Mouse (Mus musculus) MEL (cell line): ENCODE measurements around the gene Mast1. TPM values are rescaled to one million over a fixed set of nuclear protein-coding genes. Genes with fewer than 3 reads are reported as not detected.
A peak's percentile ranks its signal among the peaks of the same experiment; 100 is the strongest.

ENCODE experiments used
- DNase-seq: peaks from one replicate; pipeline ENCODE4 v3.0.0; 2011; ENCODE audit warnings: low read depth, low spot score
- H3K27ac ChIP-seq: 2 replicates; pipeline ENCODE4 v1.5.1; 2012; ENCODE audit warnings: low read depth, mild to moderate bottlenecking, control low read depth, low read length, moderate library complexity; ENCODE audit not compliant: control insufficient read depth
- H3K27me3 ChIP-seq, 2 experiments: fragments of 150-350 bp in 1 of 2; sonication (generic) in 1 of 2; 2 replicates each; pipeline ENCODE4 v1.6.1; 2012; ENCODE audit warnings: low read length in 2 of 2, mild to moderate bottlenecking in 2 of 2, improper control_type of control experiment in 1 of 2, moderate library complexity in 1 of 2; ENCODE audit not compliant: insufficient read depth in 2 of 2, control insufficient read depth in 1 of 2
- H3K36me3 ChIP-seq, 2 experiments: 2 replicates each; pipeline ENCODE4 v1.6.1; 2012 to 2014; ENCODE audit warnings: low read length in 2 of 2, improper control_type of control experiment in 1 of 2, inconsistent platforms in 1 of 2, mild to moderate bottlenecking in 1 of 2; ENCODE audit not compliant: insufficient read depth in 2 of 2, control insufficient read depth in 1 of 2
- H3K4me1 ChIP-seq, 2 experiments: fragments of 150-350 bp in 1 of 2; sonication (generic) in 1 of 2; 2 replicates each; pipeline ENCODE4 v1.6.1; 2012; ENCODE audit warnings: low read length in 2 of 2, improper control_type of control experiment in 1 of 2, mild to moderate bottlenecking in 1 of 2; ENCODE audit not compliant: insufficient read depth in 2 of 2, control insufficient read depth in 1 of 2
- H3K4me3 ChIP-seq, 2 experiments: fragments of 150-350 bp in 1 of 2; sonication (generic) in 1 of 2; 2 replicates each; pipeline ENCODE4 v1.5.1; 2012; ENCODE audit warnings: low read depth in 2 of 2, low read length in 2 of 2, mild to moderate bottlenecking in 2 of 2, moderate library complexity in 2 of 2, control low read depth in 1 of 2, improper control_type of control experiment in 1 of 2; ENCODE audit not compliant: control insufficient read depth in 1 of 2, insufficient read depth in 1 of 2
- H3K79me2 ChIP-seq: 2 replicates; pipeline ENCODE4 v1.6.1; 2012; ENCODE audit warnings: mild to moderate bottlenecking, low read length, moderate library complexity; ENCODE audit not compliant: control insufficient read depth, poor library complexity, insufficient read depth
- H3K9ac ChIP-seq: 2 replicates; pipeline ENCODE4 v1.6.1; 2012; ENCODE audit warnings: low read depth, mild to moderate bottlenecking, control low read depth, low read length, moderate library complexity; ENCODE audit not compliant: control insufficient read depth, poor library complexity, severe bottlenecking
- H3K9me3 ChIP-seq: fragments of 150-350 bp; sonication (generic); replicated peaks from 2 replicates; pipeline ENCODE4 v1.6.1; 2012; ENCODE audit warnings: mild to moderate bottlenecking, low read length, improper control_type of control experiment, moderate library complexity; ENCODE audit not compliant: insufficient read depth
- BHLHE40 ChIP-seq: IDR thresholded peaks from 2 replicates; pipeline ENCODE4 v1.6.1; 2012; ENCODE audit warnings: low read depth, mild to moderate bottlenecking, inconsistent platforms, low read length, improper control_type of control experiment, borderline replicate concordance
- CHD2 ChIP-seq: IDR thresholded peaks from 2 replicates; pipeline ENCODE4 v1.6.1; 2011; ENCODE audit warnings: low read length, improper control_type of control experiment
- E2F4 ChIP-seq: IDR thresholded peaks from 2 replicates; pipeline ENCODE4 v1.6.1; 2011; ENCODE audit warnings: low read depth, low read length, improper control_type of control experiment, borderline replicate concordance
- ELF1 ChIP-seq: IDR thresholded peaks from 2 replicates; pipeline ENCODE4 v1.6.1; 2014; ENCODE audit warnings: low read depth, mild to moderate bottlenecking, inconsistent platforms, low read length, improper control_type of control experiment, moderate library complexity
- EP300 ChIP-seq, 2 experiments: IDR thresholded peaks; 2 replicates each; pipeline ENCODE4 v1.6.1; 2011; ENCODE audit warnings: improper control_type of control experiment in 2 of 2, low read length in 2 of 2, low read depth in 1 of 2, mild to moderate bottlenecking in 1 of 2
- ETS1 ChIP-seq: IDR thresholded peaks from 2 replicates; pipeline ENCODE4 v1.6.1; 2012; ENCODE audit warnings: low read depth, mild to moderate bottlenecking, inconsistent platforms, low read length, improper control_type of control experiment, moderate library complexity
- GATA1 ChIP-seq: IDR thresholded peaks from 2 replicates; pipeline ENCODE4 v1.6.1; 2011; ENCODE audit warnings: low read depth, low read length, improper control_type of control experiment
- HCFC1 ChIP-seq: IDR thresholded peaks from 2 replicates; pipeline ENCODE4 v1.6.1; 2012; ENCODE audit warnings: low read depth, mild to moderate bottlenecking, inconsistent platforms, low read length, improper control_type of control experiment, moderate library complexity
- JUND ChIP-seq: IDR thresholded peaks from 2 replicates; pipeline ENCODE4 v1.6.1; 2011; ENCODE audit warnings: low read depth, mild to moderate bottlenecking, improper control_type of control experiment, low read length
- KAT2A ChIP-seq: conservative IDR thresholded peaks from 2 replicates; pipeline ENCODE4 v1.6.1; 2012; ENCODE audit warnings: low read depth, low read length, improper control_type of control experiment, inconsistent platforms
- MAFK ChIP-seq: IDR thresholded peaks from 2 replicates; pipeline ENCODE4 v1.6.1; 2011; ENCODE audit warnings: low read depth, mild to moderate bottlenecking, low read length, improper control_type of control experiment, borderline replicate concordance
- MAX ChIP-seq: IDR thresholded peaks from 2 replicates; pipeline ENCODE4 v1.6.1; 2011; ENCODE audit warnings: low read length, improper control_type of control experiment
- MAZ ChIP-seq: IDR thresholded peaks from 2 replicates; pipeline ENCODE4 v1.6.1; 2012; ENCODE audit warnings: low read depth, mild to moderate bottlenecking, inconsistent platforms, low read length, improper control_type of control experiment
- MEF2A ChIP-seq: IDR thresholded peaks from 2 replicates; pipeline ENCODE4 v1.6.1; 2014; ENCODE audit warnings: low read depth, mild to moderate bottlenecking, inconsistent platforms, low read length, improper control_type of control experiment; ENCODE audit not compliant: poor library complexity, insufficient replicate concordance, severe bottlenecking; ENCODE audit errors: extremely low read depth
- MYB ChIP-seq: IDR thresholded peaks from 2 replicates; pipeline ENCODE4 v1.6.1; 2011; ENCODE audit warnings: mild to moderate bottlenecking, low read depth, low read length, improper control_type of control experiment
- MYC ChIP-seq: IDR thresholded peaks from 2 replicates; pipeline ENCODE4 v1.6.1; 2011; ENCODE audit warnings: low read depth, mild to moderate bottlenecking, low read length, improper control_type of control experiment, moderate library complexity
- NELFE ChIP-seq: IDR thresholded peaks from 2 replicates; pipeline ENCODE4 v1.6.1; 2011; ENCODE audit warnings: low read depth, low read length, improper control_type of control experiment
- POLR2A ChIP-seq, 2 experiments: IDR thresholded peaks; 2 replicates each; pipeline ENCODE4 v1.6.1; 2011 to 2012; ENCODE audit warnings: low read length in 2 of 2, mild to moderate bottlenecking in 2 of 2, control low read depth in 1 of 2, improper control_type of control experiment in 1 of 2, low read depth in 1 of 2, moderate library complexity in 1 of 2; ENCODE audit not compliant: control insufficient read depth in 1 of 2, insufficient read depth in 1 of 2, poor library complexity in 1 of 2
- POLR2AphosphoS2 ChIP-seq: IDR thresholded peaks from 2 replicates; pipeline ENCODE4 v1.6.1; 2011; ENCODE audit warnings: low read length, improper control_type of control experiment
- POLR2AphosphoS5 ChIP-seq: IDR thresholded peaks from 2 replicates; pipeline ENCODE4 v1.6.1; 2012; ENCODE audit warnings: low read depth, borderline replicate concordance, mild to moderate bottlenecking, inconsistent platforms, low read length, moderate library complexity, mixed read lengths
- RAD21 ChIP-seq: IDR thresholded peaks from 2 replicates; pipeline ENCODE4 v1.6.1; 2011; ENCODE audit warnings: mild to moderate bottlenecking, low read depth, low read length, improper control_type of control experiment
- RCOR1 ChIP-seq: IDR thresholded peaks from 2 replicates; pipeline ENCODE4 v1.6.1; 2012; ENCODE audit warnings: low read depth, mild to moderate bottlenecking, inconsistent platforms, low read length, improper control_type of control experiment
- SMC3 ChIP-seq: IDR thresholded peaks from 2 replicates; pipeline ENCODE4 v1.6.1; 2011; ENCODE audit warnings: low read depth, low read length, improper control_type of control experiment
- TAL1 ChIP-seq: IDR thresholded peaks from 2 replicates; pipeline ENCODE4 v1.6.1; 2012; ENCODE audit warnings: mild to moderate bottlenecking, inconsistent platforms, low read length, moderate library complexity, mixed read lengths
- TBP ChIP-seq: IDR thresholded peaks from 2 replicates; pipeline ENCODE4 v1.8.0; 2011; ENCODE audit warnings: low read depth, low read length, improper control_type of control experiment
- TCF12 ChIP-seq: IDR thresholded peaks from 2 replicates; pipeline ENCODE4 v1.6.1; 2014; ENCODE audit warnings: low read depth, mild to moderate bottlenecking, inconsistent platforms, low read length, improper control_type of control experiment, moderate library complexity
- UBTF ChIP-seq: IDR thresholded peaks from 2 replicates; pipeline ENCODE4 v1.6.1; 2012; ENCODE audit warnings: low read depth, mild to moderate bottlenecking, inconsistent platforms, low read length, improper control_type of control experiment, moderate library complexity, borderline replicate concordance; ENCODE audit not compliant: insufficient read depth
- ZKSCAN1 ChIP-seq: IDR thresholded peaks from 2 replicates; pipeline ENCODE4 v1.6.1; 2012; ENCODE audit warnings: low read depth, mild to moderate bottlenecking, inconsistent platforms, low read length, improper control_type of control experiment, moderate library complexity
- ZMIZ1 ChIP-seq: IDR thresholded peaks from 2 replicates; pipeline ENCODE4 v1.6.1; 2012; ENCODE audit warnings: low read depth, mild to moderate bottlenecking, inconsistent platforms, low read length, improper control_type of control experiment, moderate library complexity
- ZNF384 ChIP-seq: IDR thresholded peaks from 2 replicates; pipeline ENCODE4 v1.6.1; 2012; ENCODE audit warnings: low read depth, mild to moderate bottlenecking, inconsistent platforms, low read length, improper control_type of control experiment
- polyA plus RNA-seq, 2 experiments: library from polyadenylated mRNA; stranded (reverse) in 1 of 2; unstranded in 1 of 2; fragments of >175 nt in 1 of 2; fragments of >200 nt in 1 of 2; gene quantifications; 2 replicates each; pipeline versions ENCODE4 v1.2.1 to v1.2.4; 2012; ENCODE audit warnings: low replicate concordance in 2 of 2, low read depth in 1 of 2; ENCODE audit not compliant: insufficient read length in 2 of 2, insufficient read depth in 1 of 2, missing spikeins in 1 of 2
- total RNA-seq: library from RNA; depleted of rRNA; stranded (reverse); fragments of 300-350 nt; gene quantifications from 2 replicates; pipeline ENCODE4 v1.2.3, GENCODE M21; 2012

Gene Mast1
- total and polyA plus RNA-seq, 3 experiments = 0.77 to 4.5 TPM; not detected in 1

DNA sequence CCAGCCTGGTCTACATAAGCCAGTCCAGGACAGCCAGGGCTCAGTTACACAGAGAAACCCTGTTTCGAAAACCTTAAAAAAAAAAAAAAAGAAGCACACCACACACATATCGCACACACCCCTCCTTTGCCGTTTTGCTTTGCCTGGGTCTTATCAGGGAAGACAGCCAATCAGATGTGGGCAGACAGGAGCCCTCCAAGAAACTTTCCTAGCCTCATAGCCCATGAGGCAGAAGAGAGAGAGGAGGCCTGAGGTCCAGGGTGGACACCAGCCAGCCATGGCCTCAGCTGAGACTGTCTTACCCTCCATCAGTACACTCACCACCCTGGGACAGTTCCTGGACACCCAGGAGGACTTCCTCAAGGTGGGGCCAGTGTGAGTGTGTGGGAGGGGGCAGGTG lies 35.4 kb downstream of the Mast1 start, which contains the start of gene Klf1 (continued):
- TF ChIP-seq CHD2 (no peak), POLR2AphosphoS5 (0 out of 2 replicates have a peak, but pooled peaks have one; percentile 86)

DNA sequence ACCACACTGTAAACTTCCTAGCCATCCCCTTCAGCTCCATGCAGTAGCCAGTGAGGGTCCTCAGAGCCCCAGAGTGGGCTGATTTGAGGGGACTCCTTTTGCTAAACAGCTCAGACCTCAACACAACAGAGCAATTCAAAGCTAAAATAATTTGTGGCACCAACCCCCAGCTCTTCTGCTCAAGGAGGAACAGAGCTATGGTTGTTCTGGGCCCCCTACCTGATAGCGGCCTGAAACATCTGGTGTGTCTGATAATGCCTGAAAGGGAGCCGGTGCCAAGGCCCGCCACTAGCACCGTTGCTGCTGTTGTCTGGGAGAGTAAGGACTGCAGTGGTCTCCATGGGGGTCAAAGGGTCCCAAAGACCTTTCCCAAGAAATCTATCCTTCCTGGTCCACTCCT lies 36.1 kb downstream of the Mast1 start:
- Histone ChIP-seq H3K27me3 (no peaks in the 10 kb centered on the region), H3K9ac (peak overlapping the region; percentile 71), H3K4me1 (peaks cover 11 to 34% of the 10 kb centered on the region in 2 experiments), H3K36me3 (peaks cover 9 to 23% of the 10 kb centered on the region in 2 experiments; a peak in 3 of 4 replicates), H3K4me3 (peak overlapping the region; percentile 27 to 48), H3K9me3 (no peaks in the 10 kb centered on the region), H3K79me2 (peaks cover 27% of the 10 kb centered on the region), H3K27ac (peak overlapping the region; percentile 97)
- TF ChIP-seq JUND = no peak
- peak in 1 of 2 experiments; percentile 53; a peak in 1 of 4 replicates for TF ChIP-seq POLR2A (IDR thresholded peaks at IDR 0.05; ENCODE audit: control insufficient read depth in 1 of 2, insufficient read depth in 1 of 2, low read depth in 1 of 2, low read length in 2 of 2, poor library complexity in 1 of 2)
- peak; percentile 61; the same call in 1 of the 2 replicates for TF ChIP-seq E2F4
- TF ChIP-seq TAL1 = peak; percentile 98
- TF ChIP-seq POLR2AphosphoS2 = peak; percentile 2
- peak; percentile 99 for TF ChIP-seq TCF12
- TF ChIP-seq ZMIZ1 = peak; percentile 79
- TF ChIP-seq SMC3 = 0 out of 2 replicates have a peak, but pooled peaks have one; percentile 2
- TF ChIP-seq TBP = peak; percentile 48; the same call in 1 of the 2 replicates
- no peak for TF ChIP-seq MEF2A
- no peak for TF ChIP-seq RAD21
- TF ChIP-seq UBTF = 0 out of 2 replicates have a peak, but pooled peaks have one; percentile 26
- TF ChIP-seq GATA1 = peak; percentile 96
- TF ChIP-seq ETS1 = peak; percentile 93
- TF ChIP-seq ZKSCAN1 = no peak
- TF ChIP-seq MYB = peak; percentile 86
- peak; percentile 32; the same call in 1 of the 2 replicates for TF ChIP-seq CHD2
- TF ChIP-seq EP300 (IDR thresholded peaks at IDR 0.05; ENCODE audit: low read depth in 1 of 2, low read length in 2 of 2) = peak; percentile 97 to 99
- peak; percentile 35; the same call in 1 of the 2 replicates for TF ChIP-seq MAX
- TF ChIP-seq MAFK = peak; percentile 57; the same call in 1 of the 2 replicates
- TF ChIP-seq NELFE = peak; percentile 65
- TF ChIP-seq HCFC1 = 0 out of 2 replicates have a peak, but pooled peaks have one; percentile 43
- TF ChIP-seq BHLHE40 = peak; percentile 71; the same call in 1 of the 2 replicates
- TF ChIP-seq MYC = no peak; the same call in 1 of the 2 replicates
- peak; percentile 78 for TF ChIP-seq RCOR1
- TF ChIP-seq ZNF384 = peak; percentile 79
- no peak for TF ChIP-seq KAT2A
- TF ChIP-seq MAZ = peak; percentile 94
- TF ChIP-seq ELF1 = peak; percentile 53; the same call in 1 of the 2 replicates
- peak; percentile 94 for DNase-seq
